Mouse (Mus musculus): ENCODE measurements around the gene Lsm2.
"Not testable (repeated sequence)": the region's sequence is repeated elsewhere in the genome, so short reads cannot be mapped to it uniquely, and the experiment has no call there.

Gene Lsm2

DNA sequence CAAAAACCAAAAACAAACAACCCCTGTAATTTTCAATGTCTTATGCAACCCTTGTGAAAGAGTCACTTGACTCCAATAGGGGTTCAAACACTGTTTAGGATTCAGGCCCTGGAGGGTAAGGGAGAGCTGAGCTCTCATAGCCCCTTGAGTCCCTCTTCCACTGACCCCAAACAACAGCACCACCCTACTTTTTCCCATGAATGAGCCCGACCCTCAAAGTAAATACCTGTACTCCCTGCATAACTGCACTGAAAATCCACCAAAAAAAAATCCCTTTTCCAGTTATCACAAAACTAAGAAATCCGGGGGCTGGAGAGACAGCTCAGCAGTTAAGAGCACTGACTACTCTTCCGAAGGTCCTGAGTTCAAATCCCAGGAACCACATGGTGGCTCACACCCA is 25.8 kb upstream of the Lsm2 start:
- in situ Hi-C loops (cut with MboI, MseI): no loop called here

DNA sequence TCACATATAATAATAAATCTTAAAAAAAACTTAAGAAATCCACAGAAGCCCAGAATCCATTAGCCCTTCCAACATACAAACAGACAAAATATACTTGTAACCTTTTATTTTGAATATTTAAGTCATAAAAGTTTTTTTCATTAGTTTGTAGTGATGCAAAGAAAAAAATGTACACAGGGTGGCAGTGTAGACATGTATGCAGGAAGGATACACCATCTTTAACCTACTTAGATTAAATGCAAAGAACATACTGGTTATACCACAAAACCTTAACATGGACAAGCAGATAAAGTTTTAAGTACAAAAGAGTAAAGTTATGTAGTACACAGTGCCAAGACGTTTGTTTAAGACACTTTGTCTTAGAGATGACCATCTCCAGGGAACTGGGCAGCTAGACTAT is 25.3 kb upstream of the Lsm2 start:
- in situ Hi-C loops (cut with MboI, MseI): no loop called here

DNA sequence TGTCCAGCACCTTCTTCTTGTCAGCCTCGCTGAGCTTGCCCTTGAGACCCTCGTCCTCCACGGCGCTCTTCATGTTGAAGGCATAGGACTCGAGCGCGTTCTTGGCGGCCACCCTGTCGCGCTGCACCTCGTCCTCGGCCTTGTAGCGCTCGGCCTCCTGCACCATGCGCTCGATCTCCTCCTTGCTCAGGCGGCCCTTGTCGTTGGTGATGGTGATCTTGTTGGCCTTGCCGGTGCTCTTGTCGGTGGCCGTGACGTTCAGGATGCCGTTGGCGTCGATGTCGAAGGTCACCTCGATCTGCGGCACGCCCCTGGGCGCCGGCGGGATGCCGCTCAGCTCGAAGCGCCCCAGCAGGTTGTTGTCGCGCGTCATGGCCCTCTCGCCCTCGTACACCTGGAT is 24.4 kb upstream of the Lsm2 start:
- in situ Hi-C loops (cut with MboI, MseI): not testable (repeated sequence)

DNA sequence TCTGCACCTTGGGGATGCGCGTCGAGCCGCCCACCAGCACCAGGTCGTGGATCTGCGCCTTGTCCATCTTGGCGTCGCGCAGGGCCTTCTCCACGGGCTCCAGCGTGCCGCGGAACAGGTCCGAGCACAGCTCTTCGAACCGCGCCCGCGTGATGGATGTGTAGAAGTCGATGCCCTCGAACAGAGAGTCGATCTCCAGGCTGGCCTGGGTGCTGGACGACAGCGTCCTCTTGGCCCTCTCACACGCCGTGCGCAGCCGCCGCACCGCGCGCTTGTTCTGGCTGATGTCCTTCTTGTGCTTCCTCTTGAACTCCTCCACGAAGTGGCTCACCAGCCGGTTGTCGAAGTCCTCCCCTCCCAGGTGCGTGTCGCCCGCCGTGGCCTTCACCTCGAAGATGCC is 23.7 kb upstream of the Lsm2 start:
- in situ Hi-C loops (cut with MboI, MseI): not testable (repeated sequence)

DNA sequence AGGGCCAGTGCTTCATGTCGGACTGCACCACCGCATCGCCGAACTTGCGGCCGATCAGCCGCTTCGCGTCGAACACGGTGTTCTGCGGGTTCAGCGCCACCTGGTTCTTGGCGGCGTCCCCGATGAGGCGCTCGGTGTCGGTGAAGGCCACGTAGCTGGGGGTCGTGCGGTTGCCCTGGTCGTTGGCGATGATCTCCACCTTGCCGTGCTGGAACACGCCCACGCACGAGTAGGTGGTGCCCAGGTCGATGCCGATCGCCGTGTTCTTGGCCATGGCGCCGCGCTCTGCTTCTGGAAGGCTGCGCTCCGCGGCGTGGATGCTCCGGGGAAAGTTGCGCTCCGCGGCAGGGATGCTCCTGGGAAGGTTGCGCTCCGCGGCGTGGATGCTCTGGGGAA is 22.9 kb upstream of the Lsm2 start:
- in situ Hi-C loops (cut with MboI, MseI): not testable (repeated sequence)

DNA sequence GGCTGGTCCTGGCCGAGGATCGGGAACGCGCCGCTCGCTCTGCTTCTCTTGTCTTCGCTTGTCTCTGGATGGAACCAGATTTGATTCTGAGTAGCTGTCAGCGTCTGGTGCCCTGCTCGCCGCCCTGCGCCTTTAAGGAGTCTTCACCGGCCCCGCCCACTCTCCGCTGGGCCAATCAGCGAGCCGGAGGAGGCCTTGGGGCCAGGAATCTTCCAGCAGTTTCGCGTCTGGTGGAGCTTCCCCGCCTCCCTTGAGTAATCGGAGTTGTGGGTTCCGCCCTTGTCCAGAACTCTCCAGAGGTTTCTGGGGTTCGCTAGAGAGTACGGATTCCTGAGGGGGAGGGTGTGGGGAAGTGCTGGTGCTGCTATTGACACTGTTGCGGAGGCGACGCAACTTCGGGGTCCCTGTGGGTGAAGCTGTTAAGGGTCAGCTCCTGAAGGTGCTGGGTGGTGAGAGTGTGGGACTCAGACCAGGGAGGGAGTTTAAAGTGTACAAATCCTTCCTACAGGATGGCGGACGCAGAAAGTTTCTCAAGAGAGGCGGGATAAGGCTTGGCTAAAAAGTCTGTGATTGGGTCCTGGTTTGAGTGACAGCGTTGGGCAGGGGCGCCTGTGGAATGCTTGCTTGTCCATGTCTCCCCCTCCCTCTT is 22.4 kb upstream of the Lsm2 start, which contains the start of gene Hspa1b:
TSS of gene Hspa1b (minus strand) at position 109 of the 649 bp plus-strand sequence.
- in situ Hi-C loops (cut with MboI, MseI): not testable (repeated sequence)

DNA sequence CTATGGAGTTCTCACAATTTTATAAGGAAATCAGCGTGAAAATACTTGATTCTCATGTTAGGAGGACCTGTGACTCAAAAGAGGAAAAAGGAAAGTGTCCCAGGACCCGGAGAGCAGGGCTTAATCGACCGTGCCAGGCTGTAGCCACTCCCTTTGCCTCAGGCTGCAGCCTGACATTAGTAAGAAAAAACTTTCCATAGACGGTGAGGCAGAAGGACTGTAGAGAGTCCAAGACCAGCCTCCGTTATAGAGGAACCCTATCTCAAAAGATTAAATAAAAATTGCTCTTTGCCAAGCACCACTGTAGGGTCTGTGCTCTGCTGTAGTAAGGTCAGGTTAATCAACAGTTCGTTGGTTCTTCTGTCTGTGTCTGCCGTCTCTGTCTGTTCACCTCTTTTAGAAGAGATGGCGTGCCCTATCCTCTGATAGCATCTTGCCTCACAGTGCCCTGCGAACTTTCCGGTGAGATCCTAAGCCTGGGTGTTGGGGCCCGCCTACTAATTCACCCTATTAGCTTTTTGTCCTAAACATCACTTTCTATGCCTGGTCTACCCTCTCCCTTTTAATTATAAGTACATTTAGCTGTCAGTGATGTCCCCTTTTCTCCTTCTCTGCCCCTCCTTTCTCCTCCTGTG is 21.7 kb upstream of the Lsm2 start:
- in situ Hi-C loops (cut with MboI, MseI): no loop called here

DNA sequence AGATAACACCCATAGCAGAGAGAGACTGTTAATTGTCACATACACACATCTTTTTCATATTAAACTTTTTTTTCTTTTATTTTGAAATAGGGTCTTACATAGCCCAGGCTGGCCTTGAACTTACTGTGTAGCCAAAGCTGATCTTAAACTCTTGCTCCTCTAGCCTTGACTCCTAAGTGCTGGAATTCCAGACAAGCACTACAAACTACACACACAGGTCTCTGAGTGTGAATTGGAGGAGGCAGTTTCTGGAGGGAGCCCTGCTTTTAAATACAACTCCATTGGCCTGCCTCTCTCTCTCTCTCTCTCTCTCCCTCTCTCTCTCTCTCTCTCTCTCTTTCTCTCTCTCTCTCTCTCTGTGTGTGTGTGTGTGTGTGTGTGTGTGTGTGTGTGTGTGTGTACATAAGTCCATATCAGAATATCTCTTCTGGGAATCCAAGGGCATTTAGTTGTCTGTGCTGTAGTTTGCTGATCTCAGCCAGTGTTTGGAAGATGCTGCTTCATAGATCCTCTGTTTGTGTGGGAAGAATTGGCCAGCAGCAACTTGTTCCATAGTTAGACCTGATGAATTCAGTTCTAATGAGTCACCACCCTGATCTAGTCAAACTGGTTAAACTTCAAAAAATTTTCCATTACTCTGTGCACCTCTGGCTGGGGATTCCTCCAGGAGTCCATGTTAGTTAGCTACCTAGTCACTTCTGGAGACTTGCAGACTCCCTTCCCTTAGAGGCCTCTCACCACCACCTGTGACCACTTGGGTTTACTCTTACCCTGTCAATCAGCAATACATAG is 20.8 kb upstream of the Lsm2 start:
- in situ Hi-C loops (cut with MboI, MseI): no loop called here

DNA sequence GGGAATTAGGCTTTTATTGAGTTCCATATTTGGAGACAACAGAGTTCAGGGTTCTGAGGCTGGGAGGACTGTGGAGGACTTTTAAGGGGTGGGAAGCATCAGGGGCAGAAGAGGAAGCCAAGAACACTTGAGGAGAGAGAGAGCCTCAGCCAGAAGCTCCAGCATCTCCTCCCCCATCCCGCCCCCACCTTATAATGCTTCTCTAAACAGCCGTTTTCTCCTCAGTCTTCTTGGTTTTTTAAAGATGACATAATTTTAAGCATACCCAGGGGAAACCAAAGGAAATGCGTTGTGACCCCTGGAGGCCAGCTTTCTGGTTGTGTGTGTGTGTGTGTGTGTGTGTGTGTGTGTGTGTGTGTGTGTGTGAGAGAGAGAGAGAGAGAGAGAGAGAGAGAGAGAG is 19.5 kb upstream of the Lsm2 start:
- in situ Hi-C loops (cut with MboI, MseI): no loop called here

DNA sequence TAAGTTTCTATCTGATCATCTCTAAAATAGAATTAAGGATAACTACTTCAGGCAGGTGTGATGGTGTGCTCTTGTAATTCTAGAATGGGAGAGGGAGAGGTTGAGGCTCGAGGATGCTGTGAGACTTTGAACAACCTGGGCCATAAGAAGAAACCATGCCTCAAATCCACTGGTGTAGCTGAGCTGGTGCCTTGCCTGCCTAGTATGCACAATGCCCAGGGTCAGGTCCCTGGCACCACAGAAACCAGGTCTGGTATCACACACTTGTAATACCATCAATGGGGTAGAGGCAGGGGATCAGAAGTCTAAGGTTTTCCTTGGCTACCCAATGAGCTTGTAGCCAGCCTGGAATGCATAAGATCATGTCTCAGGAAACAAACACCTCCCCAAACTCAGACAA is 18.8 kb upstream of the Lsm2 start:
- in situ Hi-C loops (cut with MboI, MseI): no loop called here

DNA sequence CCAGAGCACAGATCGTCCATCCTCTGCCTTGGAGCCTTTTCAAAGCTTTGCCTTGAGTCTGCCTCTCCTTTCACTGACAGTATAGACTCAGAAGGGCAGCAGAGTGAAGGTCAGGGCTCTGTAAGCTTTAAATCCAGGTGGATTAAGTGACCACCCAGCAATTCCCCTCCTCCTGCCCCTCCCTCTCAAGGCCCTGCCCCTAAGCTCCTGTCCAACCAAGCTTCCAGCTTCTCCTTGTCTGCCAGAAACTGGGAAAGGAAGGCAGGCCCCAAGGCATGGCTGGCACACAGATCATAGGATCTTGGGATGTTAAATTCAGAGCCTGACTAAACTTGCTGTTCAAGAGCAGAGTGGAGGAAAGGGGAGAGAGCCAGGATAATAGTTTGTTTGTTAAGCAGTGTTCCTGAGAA is 17.0 kb upstream of the Lsm2 start:
- in situ Hi-C loops (cut with MboI, MseI): no loop called here

DNA sequence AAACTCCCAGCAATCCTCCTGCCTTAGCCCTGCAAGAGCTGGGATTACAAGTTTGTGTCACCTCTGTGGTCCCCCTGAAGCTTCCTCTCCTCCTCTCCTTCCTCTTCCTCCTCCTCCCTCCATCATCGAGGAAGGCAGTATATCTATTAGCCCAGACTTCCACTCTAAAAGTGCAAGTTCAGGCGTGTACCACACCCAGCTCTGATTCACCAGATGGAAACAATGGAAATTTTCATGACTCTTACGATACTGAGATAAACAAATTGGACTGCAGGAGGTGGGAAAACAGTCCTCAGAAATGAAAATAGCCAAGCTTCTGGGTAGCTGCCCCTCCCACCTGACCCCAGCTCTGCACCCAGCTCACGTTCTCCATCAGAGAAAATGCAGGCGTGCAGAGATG is 16.0 kb upstream of the Lsm2 start:
- in situ Hi-C loops (cut with MboI, MseI): no loop called here

DNA sequence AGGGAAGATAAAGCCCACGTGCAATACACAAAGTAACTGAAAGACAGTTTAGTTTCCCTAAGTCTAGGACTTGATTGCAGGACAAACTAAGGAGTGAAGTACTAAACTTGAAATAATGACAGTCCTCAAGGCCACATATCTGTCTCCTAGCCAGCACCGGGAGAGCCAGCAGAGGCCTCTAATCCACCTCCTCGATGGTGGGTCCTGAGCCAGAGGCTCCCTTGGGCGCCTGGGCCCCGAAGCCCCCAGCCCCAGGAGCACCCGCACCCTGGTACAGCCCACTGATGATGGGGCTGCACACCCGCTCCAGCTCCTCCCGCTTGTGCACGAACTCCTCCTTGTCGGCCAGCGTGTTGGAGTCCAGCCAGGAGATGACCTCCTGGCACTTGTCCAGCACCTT is 11.8 kb upstream of the Lsm2 start, which contains the start of gene Gm20481:
TSS of gene Gm20481 (plus strand) at position 91 of the 400 bp plus-strand sequence.
- in situ Hi-C loops (cut with MboI, MseI): not testable (repeated sequence)

DNA sequence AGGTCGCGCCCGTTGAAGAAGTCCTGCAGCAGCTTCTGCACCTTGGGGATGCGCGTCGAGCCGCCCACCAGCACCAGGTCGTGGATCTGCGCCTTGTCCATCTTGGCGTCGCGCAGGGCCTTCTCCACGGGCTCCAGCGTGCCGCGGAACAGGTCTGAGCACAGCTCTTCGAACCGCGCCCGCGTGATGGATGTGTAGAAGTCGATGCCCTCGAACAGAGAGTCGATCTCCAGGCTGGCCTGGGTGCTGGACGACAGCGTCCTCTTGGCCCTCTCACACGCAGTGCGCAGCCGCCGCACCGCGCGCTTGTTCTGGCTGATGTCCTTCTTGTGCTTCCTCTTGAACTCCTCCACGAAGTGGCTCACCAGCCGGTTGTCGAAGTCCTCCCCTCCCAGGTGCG is 10.8 kb upstream of the Lsm2 start:
- in situ Hi-C loops (cut with MboI, MseI): not testable (repeated sequence)

DNA sequence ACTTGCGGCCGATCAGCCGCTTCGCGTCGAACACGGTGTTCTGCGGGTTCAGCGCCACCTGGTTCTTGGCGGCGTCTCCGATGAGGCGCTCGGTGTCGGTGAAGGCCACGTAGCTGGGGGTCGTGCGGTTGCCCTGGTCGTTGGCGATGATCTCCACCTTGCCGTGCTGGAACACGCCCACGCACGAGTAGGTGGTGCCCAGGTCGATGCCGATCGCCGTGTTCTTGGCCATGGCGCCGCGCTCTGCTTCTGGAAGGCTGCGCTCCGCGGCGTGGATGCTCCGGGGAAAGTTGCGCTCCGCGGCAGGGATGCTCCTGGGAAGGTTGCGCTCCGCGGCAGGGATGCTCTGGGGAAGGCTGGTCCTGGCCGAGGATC is 10.0 kb upstream of the Lsm2 start:
- in situ Hi-C loops (cut with MboI, MseI): not testable (repeated sequence)

DNA sequence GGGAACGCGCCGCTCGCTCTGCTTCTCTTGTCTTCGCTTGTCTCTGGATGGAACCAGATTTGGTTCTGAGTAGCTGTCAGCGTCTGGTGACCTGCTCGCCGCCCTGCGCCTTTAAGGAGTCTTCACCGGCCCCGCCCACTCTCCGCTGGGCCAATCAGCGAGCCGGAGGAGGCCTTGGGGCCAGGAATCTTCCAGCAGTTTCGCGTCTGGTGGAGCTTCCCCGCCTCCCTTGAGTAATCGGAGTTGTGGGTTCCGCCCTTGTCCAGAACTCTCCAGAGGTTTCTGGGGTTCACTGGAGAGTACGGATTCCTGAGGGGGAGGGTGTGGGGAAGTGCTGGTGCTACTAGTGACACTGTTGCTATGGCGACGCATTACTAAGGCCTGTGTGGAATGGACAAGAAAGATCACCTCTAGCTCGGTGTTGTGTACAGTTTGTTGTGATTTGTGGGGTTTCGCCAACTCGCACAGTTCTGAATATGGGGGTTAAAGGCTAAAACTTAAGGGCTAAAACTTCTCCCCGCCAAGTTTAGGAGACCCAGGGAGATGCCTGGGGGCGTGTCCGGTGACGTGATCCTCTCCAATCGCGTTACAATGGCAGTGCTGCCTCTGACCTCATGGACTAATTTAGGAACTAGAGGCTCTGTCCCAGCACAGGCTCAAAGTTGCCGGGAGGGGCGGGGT is 9.5 kb upstream of the Lsm2 start, which contains the start of the genes Hspa1a and Hspa1l:
TSS of gene Hspa1a (minus strand) at position 88 of the 681 bp plus-strand sequence.
TSS of gene Hspa1l (plus strand) at position 635 of the 681 bp plus-strand sequence.
- in situ Hi-C loops (cut with MboI, MseI): not testable (repeated sequence)

DNA sequence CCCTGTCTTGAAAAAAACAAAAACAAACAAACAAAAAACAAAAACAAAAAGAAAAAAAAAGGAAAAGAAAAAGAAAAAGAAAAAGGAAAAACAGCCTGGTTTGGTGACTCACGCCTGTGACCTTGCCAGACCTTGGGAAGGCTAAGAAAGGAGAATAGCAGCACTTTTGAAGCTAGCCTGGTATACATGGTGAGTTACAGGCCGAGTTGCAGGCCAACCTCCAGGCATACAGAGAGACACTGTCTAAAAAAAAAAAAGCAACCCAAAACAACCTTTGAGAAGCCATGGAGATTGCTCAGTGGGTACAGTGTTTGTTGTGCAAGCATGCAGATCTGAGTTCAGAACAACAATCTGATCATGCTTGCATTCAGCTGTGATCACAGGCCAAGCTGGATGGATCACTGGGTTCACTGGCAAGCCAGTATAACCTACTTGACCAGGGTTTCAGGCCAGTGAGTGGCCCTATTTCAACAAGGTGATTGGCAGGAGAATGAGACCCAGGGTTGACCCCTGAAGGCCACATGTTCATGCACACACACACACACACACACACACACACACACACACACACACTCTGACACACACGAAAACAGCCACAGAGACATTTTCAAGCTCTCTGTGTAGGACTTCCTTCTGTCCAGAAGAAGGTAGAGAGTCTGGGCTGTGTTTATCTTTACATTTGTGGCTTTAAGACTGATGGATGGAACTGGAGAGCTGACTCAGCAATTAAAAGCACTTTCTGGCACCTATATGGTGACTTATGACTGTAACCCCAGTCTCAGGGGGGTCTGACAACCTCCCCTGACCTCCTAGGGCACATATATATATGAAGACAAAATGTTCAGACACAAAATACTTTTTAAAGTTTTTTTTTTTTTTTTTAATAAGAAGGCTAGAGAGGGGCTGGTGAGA is 5.8 kb upstream of the Lsm2 start:
- in situ Hi-C loops (cut with MboI, MseI): no loop called here

DNA sequence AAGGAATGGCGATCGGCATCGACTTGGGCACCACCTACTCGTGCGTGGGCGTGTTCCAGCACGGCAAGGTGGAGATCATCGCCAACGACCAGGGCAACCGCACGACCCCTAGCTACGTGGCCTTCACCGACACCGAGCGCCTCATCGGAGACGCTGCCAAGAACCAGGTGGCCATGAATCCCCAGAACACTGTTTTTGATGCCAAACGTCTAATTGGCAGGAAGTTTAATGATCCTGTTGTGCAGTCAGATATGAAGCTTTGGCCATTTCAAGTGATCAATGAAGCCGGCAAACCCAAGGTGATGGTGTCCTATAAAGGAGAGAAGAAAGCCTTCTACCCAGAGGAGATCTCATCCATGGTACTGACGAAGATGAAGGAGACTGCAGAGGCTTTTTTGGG is 4.7 kb upstream of the Lsm2 start:
- in situ Hi-C loops (cut with MboI, MseI): no loop called here

DNA sequence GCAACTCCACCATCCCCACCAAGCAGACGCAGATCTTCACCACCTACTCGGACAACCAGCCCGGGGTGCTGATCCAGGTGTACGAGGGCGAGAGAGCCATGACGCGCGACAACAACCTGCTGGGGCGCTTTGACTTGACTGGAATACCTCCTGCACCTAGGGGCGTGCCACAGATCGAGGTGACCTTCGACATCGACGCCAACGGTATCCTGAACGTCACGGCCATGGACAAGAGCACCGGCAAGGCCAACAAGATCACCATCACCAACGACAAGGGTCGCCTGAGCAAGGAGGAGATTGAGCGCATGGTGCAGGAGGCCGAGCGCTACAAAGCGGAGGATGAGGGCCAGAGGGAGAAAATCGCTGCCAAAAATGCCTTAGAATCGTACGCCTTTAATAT is 3.4 kb upstream of the Lsm2 start:
- in situ Hi-C loops (cut with MboI, MseI): no loop called here

DNA sequence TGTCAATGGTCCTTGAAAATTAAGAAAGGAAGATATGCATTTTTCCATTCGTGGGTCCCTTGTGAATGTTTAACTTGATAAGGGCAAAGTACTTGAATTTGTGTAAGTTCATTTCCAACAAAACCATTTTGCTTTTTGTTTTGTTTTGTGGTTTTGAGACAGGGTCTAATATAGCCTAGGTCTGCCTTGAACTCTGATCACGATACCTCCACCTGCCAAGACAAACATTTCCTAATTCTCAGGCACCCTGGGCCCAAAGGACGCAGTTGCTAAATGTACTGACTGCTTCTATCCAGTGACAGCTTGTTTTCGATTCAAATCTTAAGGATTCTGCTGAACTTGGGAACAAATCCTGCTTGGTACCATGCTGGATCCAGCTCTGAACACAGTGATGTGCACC is 2.0 kb upstream of the Lsm2 start:
- in situ Hi-C loops (cut with MboI, MseI): loop anchor here in 1 of 2 experiments (5.0 kb wide), 1 partner anchor 32 kb away; no protein-coding TSS in a partner anchor

DNA sequence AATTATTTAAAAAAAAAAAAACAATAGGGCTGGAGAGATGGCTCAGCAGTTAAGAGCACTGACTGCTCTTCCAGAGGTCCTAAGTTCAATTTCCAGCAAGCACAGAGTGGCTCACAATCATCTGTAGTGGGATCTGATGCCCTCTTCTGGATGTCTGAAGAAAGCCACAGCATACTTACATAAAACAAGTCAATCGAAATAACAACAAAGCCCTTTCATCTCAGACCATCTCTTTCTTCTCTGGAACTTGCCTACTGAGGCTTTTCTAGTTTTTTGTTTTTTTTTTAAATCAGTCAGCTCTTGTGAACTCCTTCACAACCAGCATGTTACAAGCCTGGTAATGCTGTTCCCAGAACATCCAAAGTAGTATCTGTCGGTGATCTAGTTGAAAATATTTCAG is 1.0 kb upstream of the Lsm2 start:
- in situ Hi-C loops (cut with MboI, MseI): loop anchor here in 1 of 2 experiments (5.0 kb wide), 1 partner anchor 33 kb away; no protein-coding TSS in a partner anchor

Data from T-helper 17 cell (primary cell).